In the genomic region with DNA sequence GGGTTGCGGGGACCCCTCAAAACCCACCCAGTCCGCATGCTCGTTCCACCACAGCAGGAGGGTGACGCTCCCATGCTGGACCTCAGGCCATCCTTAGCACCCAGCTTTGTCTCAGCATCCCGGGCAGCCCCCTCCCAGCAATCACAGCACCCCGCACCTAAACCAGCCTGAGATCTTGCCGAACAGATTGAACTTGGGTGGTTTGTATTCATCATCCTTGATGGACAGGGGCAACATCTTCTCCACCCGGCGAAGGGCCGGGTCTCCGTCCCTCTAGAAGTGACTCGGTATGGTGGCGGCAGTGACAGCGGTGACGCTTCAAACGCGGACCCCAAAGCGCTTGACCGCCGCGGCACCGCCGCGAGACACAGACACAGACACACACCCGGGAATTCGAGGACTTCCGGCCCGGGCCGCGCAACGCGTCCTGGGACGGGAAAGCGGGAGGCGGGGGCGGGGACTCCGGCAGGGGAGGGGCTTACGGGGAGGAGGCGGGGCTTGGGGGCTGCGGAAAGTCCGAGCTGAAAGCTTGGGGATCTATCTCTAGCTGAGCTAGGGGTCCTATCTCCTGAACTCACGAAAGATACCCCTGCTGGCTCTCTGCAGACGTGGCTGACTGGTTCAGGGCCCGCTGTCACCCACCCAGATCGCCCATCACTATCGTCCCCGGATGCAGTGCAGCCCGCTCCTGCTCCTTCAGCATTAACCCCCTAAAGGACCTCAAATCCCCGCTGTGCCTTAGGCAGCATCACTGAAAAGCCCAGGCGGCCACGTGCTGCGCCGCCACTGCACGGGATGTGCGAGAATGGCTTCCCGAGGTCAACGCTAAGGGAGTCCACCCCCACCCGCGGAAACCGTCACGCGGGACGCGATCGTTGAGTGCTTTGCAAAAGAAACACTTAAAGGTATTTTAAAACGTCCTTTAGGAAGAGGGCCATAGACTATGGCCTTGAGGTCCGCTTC, we compare ENCODE assay signal across 8 mouse cellular contexts. TPM values are rescaled to one million over a fixed set of nuclear protein-coding genes. Genes with fewer than 3 reads are reported as not detected.
DNase-seq lines count a peak whose midpoint lies in the region; ATAC-seq lines count a peak whose summit lies in the region.

A gene (minus strand): TSS at position 429 of the 963 bp plus-strand sequence.
A gene (plus strand): TSS at position 485 of the 963 bp plus-strand sequence.

- H3K4me1 ChIP-seq in embryonic facial prominence, embryonic 11.5 days (ENCODE audit: control insufficient read depth, insufficient read depth, low read length): no peaks in the 10 kb centered on the region
- peaks cover 13% of the 10 kb centered on the region for H3K4me1 ChIP-seq in limb, embryonic 12.5 days (replicated peaks)
- peaks cover 28% of the 10 kb centered on the region for H3K4me1 ChIP-seq in midbrain, embryonic 14.5 days (ENCODE audit: control insufficient read depth, insufficient read depth, low read length)

- H3K27me3 ChIP-seq in embryonic facial prominence, embryonic 11.5 days (ENCODE audit: control insufficient read depth, insufficient read depth, low read length): no peaks in the 10 kb centered on the region
- no peaks in the 10 kb centered on the region for H3K27me3 ChIP-seq in limb, embryonic 12.5 days
- no peaks in the 10 kb centered on the region for H3K27me3 ChIP-seq in midbrain, embryonic 14.5 days (ENCODE audit: control insufficient read depth, insufficient read depth, low read length)

- H3K4me2 ChIP-seq in embryonic facial prominence, embryonic 11.5 days (ENCODE audit: low read depth, low read length): peak within 1 kb of the TSS; percentile 91
- peak within 1 kb of the TSS; percentile 90 for H3K4me2 ChIP-seq in limb, embryonic 12.5 days
- peak within 1 kb of the TSS; percentile 96 for H3K4me2 ChIP-seq in midbrain, embryonic 14.5 days (ENCODE audit: low read length)

- peak; percentile 93 for ATAC-seq in embryonic facial prominence, embryonic 11.5 days (replicated peaks; ENCODE audit: insufficient number of reproducible peaks, low FRiP score, low TSS enrichment, low read depth)
- ATAC-seq in limb, embryonic 12.5 days (ENCODE audit: insufficient number of reproducible peaks, insufficient read depth, low FRiP score, low TSS enrichment, low read depth): peak; percentile 91
- peak; percentile 92 for ATAC-seq in midbrain, embryonic 14.5 days (ENCODE audit: low FRiP score, low TSS enrichment)

- H3K9me3 ChIP-seq in embryonic facial prominence, embryonic 11.5 days (replicated peaks; ENCODE audit: control insufficient read depth, low read length): no peaks in the 10 kb centered on the region
- no peaks in the 10 kb centered on the region for H3K9me3 ChIP-seq in limb, embryonic 12.5 days
- H3K9me3 ChIP-seq in midbrain, embryonic 14.5 days (ENCODE audit: control insufficient read depth, low read length): no peaks in the 10 kb centered on the region

- H3K9ac ChIP-seq in embryonic facial prominence, embryonic 11.5 days (replicated peaks; ENCODE audit: low read length): peak within 1 kb of the TSS; percentile 82
- peak within 1 kb of the TSS; percentile 84 for H3K9ac ChIP-seq in limb, embryonic 12.5 days (replicated peaks)
- peak within 1 kb of the TSS; percentile 79 for H3K9ac ChIP-seq in midbrain, embryonic 14.5 days (replicated peaks; ENCODE audit: low read length)

- WGBS in embryonic facial prominence, embryonic 11.5 days: under 1% methylated on average over 58 of the region's 67 CpGs
- under 1% methylated on average over 67 of the region's 67 CpGs for WGBS in limb, embryonic 12.5 days
- WGBS in midbrain, embryonic 14.5 days: under 1% methylated on average over 66 of the region's 67 CpGs

- H3K4me3 ChIP-seq in embryonic facial prominence, embryonic 11.5 days (ENCODE audit: low read depth, low read length): peak within 1 kb of the TSS; percentile 75
- peak within 1 kb of the TSS; percentile 80 for H3K4me3 ChIP-seq in limb, embryonic 12.5 days (replicated peaks)
- peak within 1 kb of the TSS; percentile 82 for H3K4me3 ChIP-seq in midbrain, embryonic 14.5 days (replicated peaks; ENCODE audit: low read depth, low read length)

- H3K36me3 ChIP-seq in embryonic facial prominence, embryonic 11.5 days (replicated peaks; ENCODE audit: control insufficient read depth, insufficient read depth, low read depth, low read length): no peaks in the 10 kb centered on the region
- H3K36me3 ChIP-seq in limb, embryonic 12.5 days: peaks cover 28% of the 10 kb centered on the region
- peaks cover 16% of the 10 kb centered on the region for H3K36me3 ChIP-seq in midbrain, embryonic 14.5 days (ENCODE audit: control insufficient read depth, insufficient read depth, low read length)

- DNase-seq in 3T3-L1 (ENCODE audit: low read depth, low spot score): peak; percentile 81
- DNase-seq in adrenal gland, postnatal 25 days: peak; percentile 90
- DNase-seq in embryonic facial prominence, embryonic 11.5 days (ENCODE audit: low spot score): peak; percentile 92
- DNase-seq in heart, adult 11 months: peak; percentile 98
- peak; percentile 85 for DNase-seq in kidney, adult 18-20 months
- peak; percentile 94 for DNase-seq in midbrain, embryonic 14.5 days
- DNase-seq in spleen, adult 12 weeks (ENCODE audit: low spot score): peak; percentile 58

- peak within 1 kb of the TSS; percentile 73 for H3K27ac ChIP-seq in embryonic facial prominence, embryonic 11.5 days (replicated peaks; ENCODE audit: low read depth, low read length)
- peak within 1 kb of the TSS; percentile 91 for H3K27ac ChIP-seq in limb, embryonic 12.5 days
- peak within 1 kb of the TSS; percentile 89 for H3K27ac ChIP-seq in midbrain, embryonic 14.5 days (replicated peaks; ENCODE audit: low read depth, low read length)

RNA-seq across cellular contexts. Expression of the first gene that starts in this region (rescaled TPM):
- total RNA-seq in adrenal gland, postnatal 25 days (2021): 26.2 and 42.6 TPM in 2 replicates
- 31.7 and 35.8 TPM in 2 replicates for polyA plus RNA-seq in embryonic facial prominence, embryonic 11.5 days (2014; fragmentation: Nextera tagmentation; extraction: Ambion mirVana)
- polyA plus RNA-seq in limb, embryonic 12.5 days (2016; fragmentation: Nextera tagmentation; extraction: Ambion mirVana): 24.3 and 30.1 TPM in 2 replicates
- 19.6 and 26.8 TPM in 2 replicates for polyA plus RNA-seq in midbrain, embryonic 14.5 days (2014; fragmentation: Nextera tagmentation; extraction: Ambion mirVana)

RNA-seq across cellular contexts. Expression of the second gene that starts in this region (rescaled TPM):
- total RNA-seq in adrenal gland, postnatal 25 days (2021): 25.1 and 26.4 TPM in 2 replicates
- polyA plus RNA-seq in embryonic facial prominence, embryonic 11.5 days (2014; fragmentation: Nextera tagmentation; extraction: Ambion mirVana): 24.0 and 24.5 TPM in 2 replicates
- polyA plus RNA-seq in limb, embryonic 12.5 days (2016; fragmentation: Nextera tagmentation; extraction: Ambion mirVana): 17.0 and 19.9 TPM in 2 replicates
- 28.5 and 32.8 TPM in 2 replicates for polyA plus RNA-seq in midbrain, embryonic 14.5 days (2014; fragmentation: Nextera tagmentation; extraction: Ambion mirVana)

Comparison
In these comparisons a context has a peak if more than half of its experiments do, and no peak if none do; other contexts are left out.
1. Peak in every context shown above with its lines: DNase-seq, ATAC-seq, H3K4me3 ChIP-seq and H3K27ac ChIP-seq.